22 mouse cellular contexts compared by ENCODE assay signal in the genomic region with DNA sequence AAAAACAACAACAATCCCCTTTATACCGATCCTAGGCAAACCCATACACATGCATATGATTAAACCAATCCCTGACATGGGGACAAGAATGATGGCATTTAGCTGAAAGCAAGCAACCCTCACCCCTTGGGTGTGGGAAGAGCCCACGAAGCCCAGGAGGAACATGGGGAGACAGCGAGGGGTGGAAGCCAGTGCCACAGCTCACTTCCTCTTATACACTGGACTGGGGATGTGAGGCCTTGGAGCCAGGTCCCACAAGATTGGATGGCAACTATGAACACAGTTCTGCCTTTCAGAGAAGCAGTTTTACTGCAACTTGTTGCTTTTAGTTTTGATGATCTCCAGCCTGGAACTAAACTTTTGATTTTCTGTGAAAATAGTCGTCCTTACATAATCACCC. TPM values are rescaled to one million over a fixed set of nuclear protein-coding genes. Genes with fewer than 3 reads are reported as not detected.
A peak's percentile ranks its signal among the peaks of the same experiment; 100 is the strongest.
DNase-seq lines count a peak whose midpoint lies in the region; ATAC-seq lines count a peak whose summit lies in the region.
"Had no signal": no experiment of that assay in that cellular context is flagged by ENCODE, and none has a peak within 500 bp of the region (broad histone marks: within the 10 kb centered on the region; RNA-seq: fewer than 3 reads in every experiment).

No protein-coding gene starts in this region.

- H3K4me3 ChIP-seq in kidney, embryonic 14.5 days (ENCODE audit: low read length): no peak overlapping the region
- H3K4me3 ChIP-seq: embryonic facial prominence, embryonic 10.5 days; forebrain, embryonic 13.5 days; gastrocnemius, adult 2 months; heart, adult 2 months; heart, embryonic 15.5 days; hindbrain, embryonic 15.5 days had no signal

- WGBS in kidney, embryonic 14.5 days: 39% methylated on average over 4 of the region's 4 CpGs

- no peak overlapping the region for H3K9ac ChIP-seq in kidney, embryonic 14.5 days (ENCODE audit: low read depth, low read length)
- H3K9ac ChIP-seq: forebrain, embryonic 13.5 days; heart, embryonic 15.5 days; hindbrain, embryonic 15.5 days had no signal

- peak; percentile 80 for ATAC-seq in granulocyte monocyte progenitor cell, adult 5-6 weeks (replicated peaks; ENCODE audit: poor library complexity, severe bottlenecking)
- ATAC-seq in monocyte, adult 5-6 weeks (replicated peaks; ENCODE audit: insufficient number of reproducible peaks, low FRiP score, low TSS enrichment, poor library complexity, severe bottlenecking): peak; percentile 78
- ATAC-seq in kidney, embryonic 14.5 days (ENCODE audit: low FRiP score, low TSS enrichment): no peak
- ATAC-seq: activated CD4-positive, CD25-positive, alpha-beta regulatory T cell, adult 4 months; forebrain, embryonic 13.5 days; inflammation-experienced regulatory T-cells, adult 6 months; intestine, postnatal 0 days; Patski had no signal

- peaks cover 10% of the 10 kb centered on the region for H3K4me1 ChIP-seq in kidney, embryonic 14.5 days (ENCODE audit: control insufficient read depth, insufficient read depth, low read length)

- no peaks in the 10 kb centered on the region for H3K36me3 ChIP-seq in kidney, embryonic 14.5 days (ENCODE audit: control insufficient read depth, insufficient read depth, low read length)
- H3K36me3 ChIP-seq: embryonic facial prominence, embryonic 10.5 days; heart, embryonic 15.5 days; hindbrain, embryonic 15.5 days had no signal

- H3K4me2 ChIP-seq in kidney, embryonic 14.5 days (replicated peaks; ENCODE audit: low read depth, low read length): no peak overlapping the region
- H3K4me2 ChIP-seq: forebrain, embryonic 13.5 days; heart, embryonic 11.5 days; heart, embryonic 15.5 days; hindbrain, embryonic 15.5 days had no signal

- no peaks in the 10 kb centered on the region for H3K9me3 ChIP-seq in kidney, embryonic 14.5 days (ENCODE audit: control insufficient read depth, low read length)
- H3K9me3 ChIP-seq: embryonic facial prominence, embryonic 10.5 days; forebrain, embryonic 13.5 days; heart, embryonic 15.5 days; hindbrain, embryonic 15.5 days had no signal

- no peak overlapping the region for H3K27ac ChIP-seq in kidney, embryonic 14.5 days (ENCODE audit: low read depth, low read length)
- H3K27ac ChIP-seq: embryonic facial prominence, embryonic 10.5 days; forebrain, embryonic 13.5 days; gastrocnemius, adult 2 months; heart, adult 2 months; heart, embryonic 15.5 days; hindbrain, embryonic 15.5 days had no signal

- no peaks in the 10 kb centered on the region for H3K27me3 ChIP-seq in kidney, embryonic 14.5 days (ENCODE audit: control insufficient read depth, insufficient read depth, low read length)
- H3K27me3 ChIP-seq: forebrain, embryonic 13.5 days; heart, embryonic 15.5 days; hindbrain, embryonic 15.5 days; Patski had no signal

- intact Hi-C loops in heart, postnatal 10 days (cut with DNase I): no loop called here

- peak; percentile 86 for DNase-seq in heart, adult 11 months
- DNase-seq in heart, postnatal 10 days: no peak
- DNase-seq in cerebellum, adult 18-20 months: no peak
- no peak for DNase-seq in cerebellum, postnatal 10 days
- DNase-seq: adrenal gland, postnatal 14 days; cerebellum, adult 8-10 months; cerebellum, postnatal 36 days; gastrocnemius, adult 2 months; gastrocnemius, postnatal 25 days; heart, adult 2 months had no signal

RNA-seq across cellular contexts. Expression of gene Pde8a, which starts 13.6 kb away (rescaled TPM):
- total RNA-seq in heart, postnatal 10 days (2021): 10 to 100 TPM; 17.0 to 19.3 TPM
- total RNA-seq in granulocyte monocyte progenitor cell, adult 5-6 weeks (2014; fragmentation: Nextera tagmentation): 3.4 and 9.3 TPM in 2 replicates
- total RNA-seq in granulocyte monocyte progenitor cell, adult 5-6 weeks (2017): 1.8 and 6.2 TPM in 2 replicates
- total RNA-seq in monocyte, adult 5-6 weeks (2017): 7.0 to 20.0 TPM (median 11.4 TPM) in 3 replicates
- 4.0 and 7.6 TPM in 2 replicates for polyA plus RNA-seq in kidney, embryonic 14.5 days (2014; fragmentation: Nextera tagmentation; extraction: Ambion mirVana)
